ENCODE assay signal across 8 mouse cellular contexts in genomic region chr4:44234004-44234866, GRCm38 (mm10). TPM values are rescaled to one million over a fixed set of nuclear protein-coding genes. Genes with fewer than 3 reads are reported as not detected.
A peak's percentile ranks its signal among the peaks of the same experiment; 100 is the strongest.
DNase-seq lines count a peak whose midpoint lies in the region; ATAC-seq lines count a peak whose summit lies in the region.

No protein-coding gene starts in this region.

- ATAC-seq in activated CD4-positive, CD25-positive, alpha-beta regulatory T cell, adult 4 months: peak; percentile 80
- ATAC-seq in common myeloid progenitor, adult 5-6 weeks (replicated peaks; ENCODE audit: low read depth, poor library complexity, severe bottlenecking): peak; percentile 77
- ATAC-seq in hindbrain, embryonic 16.5 days: peak; percentile 97

- DNase-seq in gastrocnemius, adult 18-20 months (ENCODE audit: low spot score): peak; percentile 91
- peak; percentile 85 for DNase-seq in left cerebral cortex, adult 11 months (ENCODE audit: low spot score)
- peak; percentile 94 for DNase-seq in lung, postnatal 36 days
- peak; percentile 91 for DNase-seq in retina, embryonic 14.5 days (ENCODE audit: low spot score)
- DNase-seq in urinary bladder, adult 2 months (ENCODE audit: low spot score): peak; percentile 90

- H3K36me3 ChIP-seq in hindbrain, embryonic 16.5 days (ENCODE audit: control insufficient read depth, insufficient read depth, low read length): no peaks in the 10 kb centered on the region

- no peaks in the 10 kb centered on the region for H3K9me3 ChIP-seq in hindbrain, embryonic 16.5 days (ENCODE audit: control insufficient read depth, low read length)

- peak overlapping the region; percentile 92 for H3K27ac ChIP-seq in hindbrain, embryonic 16.5 days (ENCODE audit: low read depth, low read length)

- H3K4me2 ChIP-seq in hindbrain, embryonic 16.5 days (ENCODE audit: low read length): peak overlapping the region; percentile 89

- peak overlapping the region; percentile 88 for H3K4me3 ChIP-seq in hindbrain, embryonic 16.5 days (ENCODE audit: low read length)

- WGBS in hindbrain, embryonic 16.5 days: under 1% methylated on average over 28 of the region's 62 CpGs

- H3K4me1 ChIP-seq in hindbrain, embryonic 16.5 days (ENCODE audit: control insufficient read depth, insufficient read depth, low read depth, low read length): peaks cover 23% of the 10 kb centered on the region

- H3K27me3 ChIP-seq in hindbrain, embryonic 16.5 days (replicated peaks; ENCODE audit: control insufficient read depth, insufficient read depth, low read length): no peaks in the 10 kb centered on the region

- peak overlapping the region; percentile 95 for H3K9ac ChIP-seq in hindbrain, embryonic 16.5 days (ENCODE audit: low read depth, low read length)

RNA-seq across cellular contexts. Expression of gene Rnf38, which starts 0.6 kb away (rescaled TPM):
- polyA plus RNA-seq in activated CD4-positive, CD25-positive, alpha-beta regulatory T cell, adult 4 months (2017; shearing (Covaris generic)): 10 to 100 TPM; 21.0 to 29.2 TPM
- total RNA-seq in common myeloid progenitor, adult 5-6 weeks (2017): 52.2 and 70.9 TPM in 2 replicates
- 10 to 100 TPM; 12.3 to 17.1 TPM for total RNA-seq in gastrocnemius, adult 18-20 months (2021)
- 20.9 and 28.3 TPM in 2 replicates for polyA plus RNA-seq in hindbrain, embryonic 16.5 days (2015; fragmentation: Nextera tagmentation; extraction: Ambion mirVana)
- 46.6 and 66.7 TPM in 2 replicates for polyA plus RNA-seq in urinary bladder, adult 2 months (2012; rRNA removed)

Comparison
In these comparisons a context has a peak if more than half of its experiments do, and no peak if none do; other contexts are left out.
1. Peak in every context shown above with its lines: DNase-seq, ATAC-seq, H3K4me3 ChIP-seq and H3K27ac ChIP-seq.